Mouse (Mus musculus): ENCODE measurements at regions not wholly inside any gene's neighbourhood (a gene's known extent, or its start where the extent isn't known, plus 50 kb on each side); places are given as distances from the start of the nearest gene placed in this dataset.
"Not testable (repeated sequence)": the region's sequence is repeated elsewhere in the genome, so short reads cannot be mapped to it uniquely, and the experiment has no call there.

DNA sequence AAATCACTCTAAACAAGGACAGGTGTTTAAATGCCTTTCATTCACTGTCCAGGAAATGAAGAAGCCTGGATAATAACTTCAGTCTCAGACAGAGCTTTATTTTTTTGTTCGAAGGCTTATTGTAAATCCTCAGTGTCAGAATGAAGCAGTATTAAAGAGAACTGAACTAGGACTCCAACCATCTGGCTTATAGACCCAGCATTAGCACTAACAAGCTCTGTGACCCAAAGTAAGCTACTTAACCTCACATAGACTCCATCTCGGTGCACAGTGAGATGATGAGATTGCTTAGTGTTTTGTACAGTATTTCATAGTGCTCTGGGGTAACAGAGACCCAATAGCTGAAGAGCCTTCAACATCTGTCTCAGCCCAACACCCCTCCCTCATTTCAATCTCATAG lies 738.2 kb upstream of the Map3k7 start:
- no peak for DNase-seq (ENCODE audit: low spot score)

DNA sequence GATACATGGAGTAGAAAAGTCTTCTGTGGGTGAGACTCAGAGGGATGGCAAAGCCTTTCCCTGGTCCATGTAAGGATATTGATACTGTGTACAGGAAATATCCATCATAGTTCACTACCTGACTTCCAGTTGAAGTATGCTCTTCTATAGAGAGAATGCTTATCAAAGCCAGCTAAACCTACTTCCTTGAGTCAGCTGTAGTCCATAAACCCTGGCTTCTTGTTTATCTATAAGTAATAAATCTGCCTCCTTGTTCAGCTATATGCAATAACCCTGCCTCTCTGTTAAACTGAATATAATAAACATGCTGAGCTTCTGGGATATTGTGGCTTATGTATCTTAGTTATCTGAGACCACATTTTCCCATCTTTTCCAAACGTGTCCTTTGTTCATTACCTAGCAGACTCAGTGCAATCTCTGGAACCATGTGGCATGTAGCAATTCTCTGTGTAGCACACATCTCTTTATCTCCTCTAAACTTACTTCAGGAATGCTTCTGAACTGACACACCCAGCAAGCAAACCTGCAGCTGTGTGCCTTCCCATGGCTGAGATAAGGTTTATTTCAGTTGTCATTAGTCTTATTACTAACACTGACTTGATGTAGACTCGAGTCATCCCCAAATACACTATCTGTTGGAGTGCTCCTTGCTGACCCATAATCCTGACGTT lies 694.9 kb upstream of the Map3k7 start:
- no peak for DNase-seq (ENCODE audit: low spot score)

DNA sequence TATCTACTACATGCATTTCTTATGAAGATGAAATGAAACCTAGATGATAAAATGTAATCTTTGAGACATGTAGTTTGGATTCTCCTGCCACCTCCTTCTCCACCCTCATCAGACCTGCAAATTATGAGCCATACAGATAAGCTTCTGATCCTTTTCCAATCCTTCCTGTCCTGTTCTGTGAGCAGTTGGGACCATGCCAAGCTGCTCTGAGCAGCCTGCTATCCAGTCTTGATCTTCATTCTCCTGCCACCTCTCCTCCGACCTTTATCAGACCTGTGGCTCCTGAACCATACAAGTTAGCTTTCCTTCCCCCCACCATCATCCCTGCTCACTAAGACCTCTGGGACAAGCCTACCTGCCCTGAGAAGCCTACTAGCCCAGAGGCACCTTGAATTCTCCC lies 689.8 kb upstream of the Map3k7 start:
- DNase-seq (ENCODE audit: low spot score), result no peak

DNA sequence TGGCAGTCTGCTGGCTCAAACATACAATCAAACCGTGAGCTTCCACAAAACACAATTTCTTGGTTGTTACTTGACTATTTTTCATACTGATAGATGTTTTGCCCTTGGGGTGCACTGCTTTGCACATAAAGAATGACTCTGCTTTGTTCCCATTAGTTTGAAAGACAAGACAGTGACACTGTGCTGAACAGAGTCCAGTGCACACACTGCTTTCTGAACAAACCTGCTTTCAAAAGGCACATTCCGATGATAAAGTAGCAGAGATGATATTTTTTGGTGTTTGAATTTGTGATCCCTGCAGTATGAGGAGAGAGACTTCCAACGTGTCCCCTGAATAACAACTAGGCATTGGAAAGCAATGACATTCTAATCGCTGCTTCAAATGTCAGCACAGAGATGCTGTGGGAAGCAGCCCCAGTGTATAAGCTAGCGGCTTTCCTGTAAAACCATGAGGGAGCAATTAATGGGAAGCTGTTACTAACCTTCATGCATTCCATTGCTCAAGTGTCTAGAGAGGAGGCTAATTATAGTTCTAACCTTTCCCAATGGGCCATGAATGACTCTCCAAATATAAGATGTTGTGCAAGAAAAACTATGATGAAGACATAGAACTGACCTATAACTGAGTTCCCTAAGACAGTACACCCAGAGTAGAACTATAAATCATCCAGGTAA lies 673.5 kb upstream of the Map3k7 start:
- no peak for DNase-seq (ENCODE audit: low spot score)

DNA sequence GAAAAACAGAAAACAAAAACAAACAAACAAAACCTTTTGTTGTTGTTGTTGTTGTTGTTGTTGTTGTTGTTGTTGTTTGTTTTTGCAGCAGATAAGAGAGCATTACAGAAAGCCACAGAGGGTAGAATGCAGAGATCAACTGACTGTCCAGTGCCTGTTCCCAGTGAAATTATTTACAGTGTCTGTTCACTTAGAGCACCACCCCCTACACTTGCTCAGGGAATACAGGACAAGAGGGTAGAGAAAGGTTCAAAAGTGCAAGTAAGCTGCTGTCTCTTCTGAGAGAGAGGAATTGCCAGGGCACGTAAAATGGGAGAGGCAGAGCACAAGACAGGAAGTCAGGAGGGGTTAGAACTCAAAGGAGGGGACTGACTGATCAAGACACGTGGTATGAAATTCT lies 670.1 kb upstream of the Map3k7 start:
- DNase-seq (ENCODE audit: low spot score), result no peak

DNA sequence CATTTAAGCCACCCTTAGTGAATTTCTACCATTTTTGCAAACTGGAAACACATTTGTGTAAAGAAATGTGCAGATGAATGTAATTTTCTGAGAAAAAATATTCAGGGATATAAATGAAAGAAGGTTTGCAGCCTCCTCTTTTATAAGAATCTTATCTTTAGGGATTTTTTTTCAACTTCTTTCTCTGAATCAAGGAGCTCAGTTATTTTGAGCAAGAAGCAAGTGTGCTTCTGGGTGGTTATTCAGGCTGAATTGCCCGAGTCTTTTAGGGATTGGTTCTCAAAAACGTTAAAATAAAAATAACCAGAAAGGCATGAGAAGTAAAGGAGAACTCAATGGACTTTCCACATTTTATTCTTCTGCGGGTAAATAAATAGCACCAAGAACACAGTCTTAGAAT lies 666.0 kb upstream of the Map3k7 start:
- DNase-seq (ENCODE audit: low spot score), result no peak

DNA sequence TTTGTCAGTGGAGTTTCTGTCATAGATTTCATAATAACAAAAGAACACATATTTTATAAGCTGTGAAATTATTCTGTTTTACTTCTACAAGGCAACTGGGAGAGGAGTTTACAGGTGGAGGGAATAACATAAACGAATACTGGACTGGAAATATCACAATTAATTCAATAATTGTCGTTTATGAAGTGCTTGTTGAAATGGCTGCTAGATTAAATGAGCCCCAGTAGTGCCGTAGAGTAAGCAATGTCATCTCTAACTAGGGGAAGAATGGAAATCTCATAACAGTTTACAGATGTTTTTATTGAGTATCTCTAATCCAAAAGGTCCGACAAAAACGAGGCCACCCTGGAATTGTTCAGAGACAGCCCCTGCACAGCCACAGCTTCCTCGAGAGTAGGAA lies 644.6 kb upstream of the Map3k7 start:
- no peak for DNase-seq (ENCODE audit: low spot score)

DNA sequence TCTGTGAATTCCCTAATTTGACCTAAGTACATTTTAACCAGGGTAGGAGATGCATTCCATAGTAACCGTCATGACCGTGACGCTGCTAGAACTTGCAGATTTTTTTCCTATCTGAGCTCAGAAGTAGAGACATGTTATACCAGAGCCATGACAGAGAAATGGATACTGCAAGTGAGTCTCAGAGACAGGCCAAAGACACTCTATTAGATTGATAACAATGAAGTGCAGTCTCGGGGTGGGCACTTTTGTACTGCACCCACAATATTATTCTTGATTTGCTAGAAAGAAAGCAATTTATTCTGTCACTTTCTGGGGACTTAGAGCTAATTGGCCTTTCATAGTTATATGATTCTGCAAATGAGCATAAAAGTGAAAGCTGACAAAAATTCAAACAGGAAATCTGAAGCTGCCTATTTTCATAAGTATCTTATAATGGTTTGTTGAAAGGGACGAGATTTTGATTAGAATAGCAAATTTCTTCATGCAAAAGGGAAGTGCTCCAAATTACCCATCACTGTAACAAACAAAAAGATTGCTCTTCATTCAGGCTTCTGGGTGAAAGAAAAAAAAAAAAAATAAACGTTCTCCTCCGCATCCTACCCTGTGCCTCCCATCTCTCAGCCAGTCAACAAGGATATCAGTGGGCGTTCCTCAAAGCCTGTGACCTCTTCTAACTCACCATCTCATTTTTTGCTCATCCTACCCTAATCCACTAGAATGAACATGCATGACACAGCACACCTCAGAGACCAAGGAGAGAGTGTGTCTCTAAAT lies 643.0 kb upstream of the Map3k7 start:
- DNase-seq (ENCODE audit: low spot score), result no peak

DNA sequence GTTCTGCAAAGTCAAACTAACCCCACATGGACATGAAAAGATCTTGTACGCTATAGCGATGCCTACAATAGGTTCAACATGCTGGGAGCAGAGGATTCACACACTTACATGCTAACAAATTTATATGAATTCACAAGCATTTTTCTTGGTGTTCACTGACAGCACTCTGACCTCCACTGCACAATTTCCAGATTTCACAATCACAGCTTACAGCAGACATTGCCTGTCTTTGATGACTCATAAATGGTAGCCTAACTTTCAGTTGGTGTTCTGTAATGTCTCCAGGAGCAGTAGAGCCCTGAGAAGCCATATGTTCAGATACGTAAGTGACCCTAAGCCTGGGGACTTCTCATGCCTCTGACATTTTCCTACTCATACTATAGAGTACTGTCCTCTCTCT lies 640.1 kb upstream of the Map3k7 start:
- DNase-seq (ENCODE audit: low spot score), result no peak

DNA sequence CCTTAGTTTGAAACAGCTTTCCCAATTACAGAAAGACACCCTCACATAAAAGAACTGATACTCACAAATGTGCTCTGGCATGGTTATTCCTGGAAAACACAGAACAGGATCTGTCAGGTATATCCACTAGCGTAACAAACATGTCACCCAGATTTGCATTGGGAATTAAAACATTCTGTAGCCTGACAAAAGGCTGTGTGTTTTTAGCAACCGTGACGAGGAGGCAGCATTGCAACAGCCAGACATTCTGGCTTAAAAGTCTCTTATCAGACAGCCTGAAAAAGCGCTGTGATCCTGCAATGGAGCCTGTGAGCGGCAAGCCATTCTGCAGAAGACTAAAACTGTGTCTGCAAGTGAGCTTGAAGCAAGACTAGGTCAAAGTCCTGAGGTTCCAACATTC lies 635.1 kb upstream of the Map3k7 start:
- no peak for DNase-seq (ENCODE audit: low spot score)

DNA sequence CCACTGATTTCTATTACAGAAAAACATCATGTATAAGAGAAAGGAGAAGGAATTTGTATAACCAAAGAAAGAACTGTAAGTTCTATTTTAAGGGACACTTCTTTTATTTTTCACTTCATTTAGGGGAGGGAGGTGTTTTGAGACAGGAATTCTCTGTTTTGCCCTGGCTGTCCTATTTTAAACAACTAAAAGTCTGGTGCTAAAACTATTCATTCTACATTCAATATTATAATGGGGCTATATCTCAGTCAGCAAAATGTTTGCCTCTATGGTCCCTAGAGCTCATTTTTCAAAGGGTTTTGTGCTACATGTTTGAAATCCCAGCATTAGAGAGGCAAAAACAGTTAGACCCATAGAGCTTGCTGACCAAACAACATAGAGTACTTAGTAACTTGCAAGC lies 632.8 kb upstream of the Map3k7 start:
- DNase-seq (ENCODE audit: low spot score), result no peak

DNA sequence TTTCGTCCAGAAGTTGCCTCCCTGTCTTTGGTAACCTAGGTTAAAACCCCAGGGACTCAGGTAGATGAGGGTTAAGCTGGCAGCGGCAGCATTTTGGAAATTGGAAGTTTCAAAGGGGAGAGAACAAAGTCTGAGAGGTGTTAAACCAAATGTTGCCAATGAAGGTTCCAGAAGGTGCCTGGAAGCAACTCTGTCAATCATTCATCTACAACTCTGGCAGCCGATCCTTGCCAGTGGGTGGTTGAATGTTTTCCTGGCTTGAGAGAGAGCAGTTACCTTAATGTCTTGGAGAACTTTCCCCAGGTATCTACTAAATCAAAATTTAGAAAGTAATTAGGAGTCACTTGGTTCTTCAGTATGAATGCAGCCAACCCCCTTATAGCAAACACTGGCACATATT lies 628.2 kb upstream of the Map3k7 start:
- no peak for DNase-seq (ENCODE audit: low spot score)

DNA sequence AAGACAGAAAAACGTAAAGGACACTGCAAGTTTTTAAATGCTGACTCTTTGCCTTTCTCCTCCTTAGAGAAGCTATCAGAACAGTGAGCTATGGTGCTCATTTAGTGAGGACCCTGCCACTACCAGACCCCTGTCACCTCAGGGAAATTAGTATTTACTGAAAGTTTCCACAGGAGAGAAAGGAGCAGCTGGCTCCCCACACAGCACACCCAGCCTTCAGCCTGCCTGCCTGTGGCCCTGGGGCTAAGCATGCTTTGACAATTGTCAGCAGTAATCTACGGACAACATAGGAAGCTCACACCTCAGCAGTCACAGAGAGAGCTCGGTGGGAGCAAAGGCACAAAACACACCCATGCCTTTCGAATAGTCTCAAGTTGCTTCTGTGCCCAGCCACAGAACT lies 625.9 kb upstream of the Map3k7 start:
- no peak for DNase-seq (ENCODE audit: low spot score)

DNA sequence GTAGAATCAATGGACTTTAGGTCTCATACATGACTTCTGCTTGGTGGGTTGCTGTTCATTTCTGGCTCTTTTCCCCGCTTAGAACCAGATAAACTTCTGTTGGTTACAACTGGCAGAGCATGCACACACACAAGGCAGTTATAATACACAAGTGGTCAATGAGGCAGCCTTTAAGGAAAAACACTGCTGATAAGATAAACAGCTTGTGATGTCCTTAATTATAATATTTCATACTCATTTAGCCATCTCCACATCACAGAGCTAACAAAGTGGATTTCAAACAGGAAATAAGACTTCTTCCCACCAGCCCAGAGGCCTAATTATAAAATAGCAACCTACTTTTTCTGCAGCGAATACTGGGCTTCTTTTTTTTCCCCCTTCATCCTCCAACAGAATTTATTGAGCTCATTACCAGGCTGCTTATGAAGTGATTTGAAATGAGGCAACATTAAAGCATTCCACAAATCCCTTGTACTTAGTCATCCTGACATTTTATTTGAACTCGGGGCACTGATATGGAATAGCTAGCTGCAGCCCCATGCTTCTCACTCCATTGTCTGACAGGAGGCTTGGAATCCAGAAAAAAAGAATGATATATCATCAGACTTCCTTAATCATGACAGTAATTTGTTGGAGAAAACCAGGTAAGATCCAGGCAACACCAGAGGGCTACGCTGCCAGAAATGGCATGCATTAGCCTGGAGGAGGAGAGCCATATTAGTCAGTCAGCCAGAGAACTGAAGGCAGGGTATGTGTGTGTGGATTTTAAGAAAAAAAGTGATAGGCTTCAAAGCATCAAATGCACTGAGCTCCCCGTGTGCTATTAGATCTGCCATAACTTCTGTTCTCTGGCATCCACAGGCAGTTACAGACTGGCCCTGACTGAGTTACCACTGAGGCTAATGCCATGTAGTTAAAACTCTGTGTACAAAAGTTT lies 620.3 kb upstream of the Map3k7 start:
- no peak for DNase-seq (ENCODE audit: low spot score)

DNA sequence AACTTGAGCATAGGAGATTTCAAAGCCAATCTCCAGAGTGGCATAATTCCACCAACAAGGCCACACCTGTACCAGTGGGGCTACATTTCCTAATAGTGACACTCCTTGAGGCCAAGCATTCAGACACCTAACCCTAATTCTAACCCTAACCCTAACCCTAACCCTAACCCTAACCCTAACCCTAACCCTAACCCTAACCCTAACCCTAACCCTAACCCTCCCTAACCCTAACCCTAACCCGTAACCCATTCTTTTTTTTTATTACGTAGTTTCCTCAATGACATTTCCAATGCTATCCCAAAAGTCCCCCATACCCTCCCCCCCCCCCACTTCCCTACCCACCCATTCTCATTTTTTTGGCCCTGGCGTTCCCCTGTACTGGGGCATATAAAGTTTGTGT lies 609.9 kb upstream of the Map3k7 start:
- DNase-seq (ENCODE audit: low spot score), result not testable (repeated sequence)

DNA sequence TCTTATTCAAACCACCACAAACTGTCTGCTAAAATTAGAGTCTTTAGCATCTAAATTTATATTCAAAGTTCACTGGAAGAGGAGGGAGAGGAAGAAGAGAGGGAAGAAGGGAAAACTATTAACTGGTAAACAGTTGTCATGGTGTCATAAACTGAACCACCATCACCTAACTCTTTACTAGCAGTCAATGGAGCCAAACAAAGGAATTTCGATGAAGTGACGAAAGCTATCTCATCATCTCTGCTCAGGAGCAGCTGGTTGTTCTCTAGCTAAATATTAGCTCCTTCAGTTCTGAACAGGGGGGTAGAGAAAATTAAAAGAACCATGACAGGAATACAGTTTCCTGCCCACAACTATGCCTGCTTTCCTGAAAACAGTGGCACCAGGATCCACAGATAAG lies 608.9 kb upstream of the Map3k7 start:
- no peak for DNase-seq (ENCODE audit: low spot score)

DNA sequence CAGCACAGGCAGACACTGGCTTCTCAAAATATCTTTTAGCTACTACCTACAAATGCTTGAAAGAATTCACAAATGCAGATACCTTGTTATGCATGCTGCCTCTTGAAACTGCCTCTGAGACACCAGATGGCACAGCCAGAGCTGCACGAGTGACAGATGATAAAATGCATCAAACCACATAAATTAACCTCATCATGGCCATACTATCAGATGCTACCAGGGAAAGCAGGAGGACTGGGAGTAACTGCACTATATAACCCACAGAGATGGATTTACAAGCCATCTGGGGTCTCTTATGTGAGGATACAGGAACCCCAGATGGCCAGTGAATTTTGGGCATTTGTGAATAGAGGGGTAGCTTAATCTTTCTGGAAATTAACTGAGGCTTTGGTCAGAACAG lies 597.7 kb upstream of the Map3k7 start:
- no peak for DNase-seq (ENCODE audit: low spot score)

DNA sequence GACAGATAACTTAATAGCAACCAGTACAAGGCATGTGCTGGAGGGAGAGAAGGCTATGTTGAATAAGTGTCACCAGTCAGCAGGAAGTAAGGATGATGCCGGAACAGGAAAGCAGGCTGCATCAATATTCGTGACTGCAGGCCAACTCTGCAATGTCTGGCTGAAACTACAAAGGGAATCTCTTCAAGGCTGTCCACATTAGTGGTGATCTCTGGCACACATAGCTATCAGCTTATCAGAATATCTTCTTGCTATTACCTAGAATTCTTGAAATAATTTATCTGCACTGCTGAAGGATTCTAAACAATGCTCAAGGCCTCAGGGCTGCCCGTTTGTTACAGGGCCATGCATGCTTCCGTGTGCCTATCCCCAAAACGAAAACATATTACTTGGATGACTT lies 596.9 kb upstream of the Map3k7 start:
- DNase-seq (ENCODE audit: low spot score), result no peak

DNA sequence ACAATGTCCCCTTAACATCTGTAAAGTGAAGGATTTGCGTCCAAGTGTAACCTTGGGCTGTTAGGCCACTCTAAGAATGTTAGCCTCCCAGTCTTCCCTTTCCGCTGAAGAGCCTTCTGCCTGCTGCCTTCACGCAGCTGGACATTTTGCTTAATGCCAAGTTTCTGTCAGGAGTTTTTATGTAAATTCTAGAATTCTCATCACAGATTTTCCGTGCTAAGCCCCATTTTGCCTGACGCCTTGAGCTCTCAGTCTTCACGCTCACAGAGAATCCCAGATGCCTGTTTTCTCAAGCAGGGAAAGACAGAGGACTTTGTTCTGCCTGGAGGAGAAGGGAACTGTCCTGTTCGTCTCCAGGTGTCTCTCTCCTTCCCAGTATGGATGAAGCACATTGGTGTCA lies 593.8 kb upstream of the Map3k7 start:
- no peak for DNase-seq (ENCODE audit: low spot score)

DNA sequence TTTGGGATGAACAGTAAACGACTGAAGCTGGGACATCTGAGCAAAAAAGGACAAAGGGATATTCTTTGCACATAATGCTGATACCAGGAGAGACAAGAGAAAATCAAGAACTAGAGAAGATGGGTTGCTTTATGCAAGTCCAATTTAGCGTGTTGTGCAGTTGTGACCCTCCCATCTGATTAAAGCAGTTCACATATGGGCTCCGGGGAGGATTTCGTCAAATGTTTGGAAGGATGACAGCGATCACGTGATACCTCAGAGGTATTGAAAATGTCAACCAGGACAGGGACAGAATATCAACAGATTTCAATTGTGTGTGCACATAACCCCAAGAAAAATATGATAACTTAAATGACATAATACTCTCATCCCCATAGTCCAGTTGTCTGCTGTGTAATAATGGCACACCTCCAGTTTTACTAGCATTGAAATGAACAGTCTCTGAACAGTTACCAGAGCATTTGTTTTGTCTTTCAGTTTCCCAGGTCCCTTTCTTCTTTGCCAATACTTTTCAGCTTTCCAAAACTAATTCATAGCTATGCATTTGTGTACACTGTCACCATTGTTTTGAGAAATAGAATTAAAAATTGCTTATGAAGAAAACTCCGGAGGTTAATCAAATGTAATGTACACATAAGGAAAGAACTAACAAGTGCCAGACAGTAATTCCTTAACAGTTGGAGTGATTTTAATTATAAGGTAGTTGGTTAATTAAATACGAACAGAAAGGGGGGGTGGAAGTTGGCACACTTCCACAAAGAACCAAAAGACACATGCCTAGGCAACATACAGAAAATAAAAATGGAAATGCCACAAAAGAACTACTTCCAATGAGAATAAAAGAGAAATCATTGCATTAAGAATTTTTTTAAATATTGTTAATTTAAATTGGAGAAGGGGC lies 582.6 kb upstream of the Map3k7 start:
- no peak for DNase-seq (ENCODE audit: low spot score)

DNA sequence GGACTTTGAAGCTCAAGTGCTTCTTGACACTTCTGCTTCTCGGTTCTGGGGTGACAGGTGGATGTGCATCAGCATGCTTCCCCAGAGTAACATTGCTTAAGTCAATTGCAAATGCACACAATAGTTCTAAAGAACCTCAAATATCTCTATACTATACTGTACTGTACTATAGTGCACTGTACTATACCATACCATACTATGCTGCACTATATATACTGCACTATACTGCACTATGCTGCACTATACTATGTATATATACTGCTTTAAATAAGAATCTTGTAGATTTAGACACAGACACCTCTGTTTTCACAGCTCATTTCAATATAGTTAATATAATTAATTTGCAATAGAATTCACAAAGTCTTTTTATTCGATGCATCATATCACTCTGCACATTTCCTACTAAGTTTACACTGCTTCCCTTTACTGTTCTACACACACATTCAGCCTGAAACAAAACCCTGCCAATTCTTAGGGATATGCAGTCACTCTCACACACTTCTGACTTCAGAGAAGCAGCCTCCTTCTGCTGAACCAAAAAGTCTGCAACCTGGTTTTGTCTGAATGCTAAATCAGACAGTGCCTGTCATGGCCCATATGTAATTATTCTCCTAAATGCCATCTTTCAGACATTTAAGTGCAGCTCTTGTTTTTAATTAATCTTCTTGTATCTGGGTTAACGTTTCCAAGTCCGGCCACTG lies 570.8 kb upstream of the Map3k7 start:
- DNase-seq (ENCODE audit: low spot score), result no peak

Data from urinary bladder, postnatal 14 days (tissue).